Mouse (Mus musculus) CH12.LX (cell line): ENCODE measurements around the gene Prkcb. TPM values are rescaled to one million over a fixed set of nuclear protein-coding genes. Genes with fewer than 3 reads are reported as not detected.

Experiments
- DNase-seq: peaks from one replicate; pipeline ENCODE4 v3.0.0-alpha.2; 2013; ENCODE audit errors: extremely low read depth
- H3K27ac ChIP-seq: 2 replicates; pipeline ENCODE4 v1.5.1; 2012; ENCODE audit warnings: low read depth, mild to moderate bottlenecking, control low read depth, moderate library complexity; ENCODE audit not compliant: insufficient read depth
- H3K27me3 ChIP-seq: replicated peaks from 2 replicates; pipeline ENCODE3; 2012; ENCODE audit warnings: inconsistent platforms
- H3K36me3 ChIP-seq, 2 experiments: replicated peaks in 1 of 2; 2 replicates each; pipeline versions ENCODE3 to v1.6.1; 2012; ENCODE audit warnings: inconsistent platforms in 1 of 2, low read length in 1 of 2, mild to moderate bottlenecking in 1 of 2, mixed read lengths in 1 of 2, moderate library complexity in 1 of 2; ENCODE audit not compliant: control insufficient read depth in 1 of 2, insufficient read depth in 1 of 2
- H3K4me1 ChIP-seq, 2 experiments: 2 replicates each; pipeline ENCODE4 v1.6.1; 2012; ENCODE audit warnings: inconsistent platforms in 1 of 2, moderate library complexity in 1 of 2; ENCODE audit not compliant: insufficient read depth in 2 of 2, control insufficient read depth in 1 of 2
- H3K4me2 ChIP-seq: 2 replicates; pipeline ENCODE4 v1.6.1; 2012; ENCODE audit warnings: low read depth, mild to moderate bottlenecking, control low read depth; ENCODE audit not compliant: poor library complexity, insufficient read depth, severe bottlenecking
- H3K4me3 ChIP-seq, 3 experiments: fragments of 150-350 bp in 1 of 3; sonication (generic) in 1 of 3; replicated peaks in 1 of 3; 2 replicates each; pipeline versions ENCODE3 to v1.5.1; 2011 to 2012; ENCODE audit warnings: low read depth in 2 of 3, low read length in 2 of 3, mild to moderate bottlenecking in 2 of 3, moderate library complexity in 2 of 3, control low read depth in 1 of 3, improper control_type of control experiment in 1 of 3, inconsistent platforms in 1 of 3, mixed read lengths in 1 of 3; ENCODE audit not compliant: poor library complexity in 1 of 3
- H3K79me2 ChIP-seq: replicated peaks from 2 replicates; pipeline ENCODE4 v1.6.1; 2012; ENCODE audit warnings: mild to moderate bottlenecking, moderate library complexity; ENCODE audit not compliant: control insufficient read depth, poor library complexity, insufficient read depth, severe bottlenecking; ENCODE audit errors: extremely low read depth
- H3K9ac ChIP-seq: 2 replicates; pipeline ENCODE4 v1.6.1; 2012; ENCODE audit warnings: low read depth, mild to moderate bottlenecking, control low read depth, moderate library complexity; ENCODE audit not compliant: insufficient read depth
- H3K9me3 ChIP-seq: replicated peaks from 2 replicates; pipeline ENCODE3; 2012; ENCODE audit warnings: low read length, inconsistent platforms, mixed read lengths
- BHLHE40 ChIP-seq: IDR thresholded peaks from 2 replicates; pipeline ENCODE4 v1.6.1; 2011; ENCODE audit warnings: mild to moderate bottlenecking, low read depth, low read length, improper control_type of control experiment
- CHD1 ChIP-seq: IDR thresholded peaks from 2 replicates; pipeline ENCODE4 v1.6.1; 2012; ENCODE audit warnings: low read depth, low read length, improper control_type of control experiment, inconsistent platforms
- CTCF ChIP-seq, 2 experiments: IDR thresholded peaks in 1 of 2; conservative IDR thresholded peaks in 1 of 2; 2 replicates each; pipeline ENCODE4 v1.5.1; 2011 to 2012; ENCODE audit warnings: low read depth in 2 of 2, low read length in 2 of 2, improper control_type of control experiment in 1 of 2, inconsistent platforms in 1 of 2, mild to moderate bottlenecking in 1 of 2, moderate library complexity in 1 of 2
- ETS1 ChIP-seq: conservative IDR thresholded peaks from 2 replicates; pipeline ENCODE4 v1.6.1; 2012; ENCODE audit warnings: low read depth, mild to moderate bottlenecking, inconsistent platforms, low read length, improper control_type of control experiment, moderate library complexity
- GABPA ChIP-seq: IDR thresholded peaks from 2 replicates; pipeline ENCODE4 v1.6.1; 2012; ENCODE audit warnings: low read depth, low read length, improper control_type of control experiment, inconsistent platforms; ENCODE audit not compliant: insufficient replicate concordance
- HCFC1 ChIP-seq: IDR thresholded peaks from 2 replicates; pipeline ENCODE4 v1.6.1; 2012; ENCODE audit warnings: low read depth, mild to moderate bottlenecking, inconsistent platforms, low read length, improper control_type of control experiment
- JUND ChIP-seq: conservative IDR thresholded peaks from 2 replicates; pipeline ENCODE4 v1.6.1; 2011; ENCODE audit warnings: low read depth, low read length, improper control_type of control experiment
- KAT2A ChIP-seq: IDR thresholded peaks from 2 replicates; pipeline ENCODE4 v1.6.1; 2012; ENCODE audit warnings: low read length, improper control_type of control experiment, inconsistent platforms; ENCODE audit not compliant: insufficient replicate concordance
- MAFK ChIP-seq: IDR thresholded peaks from 2 replicates; pipeline ENCODE4 v1.6.1; 2011; ENCODE audit warnings: low read length, improper control_type of control experiment; ENCODE audit not compliant: insufficient replicate concordance
- MAX ChIP-seq: IDR thresholded peaks from 2 replicates; pipeline ENCODE4 v1.6.1; 2011; ENCODE audit warnings: low read length, improper control_type of control experiment
- MAZ ChIP-seq: IDR thresholded peaks from 2 replicates; pipeline ENCODE4 v1.6.1; 2012; ENCODE audit warnings: low read depth, mild to moderate bottlenecking, inconsistent platforms, low read length, improper control_type of control experiment, moderate library complexity
- MYC ChIP-seq: IDR thresholded peaks from 2 replicates; pipeline ENCODE4 v1.6.1; 2011; ENCODE audit warnings: low read depth, mild to moderate bottlenecking, improper control_type of control experiment, low read length
- POLR2A ChIP-seq: IDR thresholded peaks from 2 replicates; pipeline ENCODE4 v1.6.1; 2011; ENCODE audit warnings: low read depth, mild to moderate bottlenecking, improper control_type of control experiment, low read length
- RCOR1 ChIP-seq: conservative IDR thresholded peaks from 2 replicates; pipeline ENCODE4 v1.6.1; 2012; ENCODE audit warnings: low read depth, mild to moderate bottlenecking, inconsistent platforms, low read length, improper control_type of control experiment
- SIN3A ChIP-seq: IDR thresholded peaks from 2 replicates; pipeline ENCODE4 v1.6.1; 2012; ENCODE audit warnings: low read length, improper control_type of control experiment, inconsistent platforms
- SMC3 ChIP-seq: IDR thresholded peaks from 2 replicates; pipeline ENCODE4 v1.6.1; 2011; ENCODE audit warnings: low read depth, low read length, improper control_type of control experiment
- TCF12 ChIP-seq: IDR thresholded peaks from 2 replicates; pipeline ENCODE4 v1.6.1; 2014; ENCODE audit warnings: low read depth, mild to moderate bottlenecking, inconsistent platforms, low read length, improper control_type of control experiment
- UBTF ChIP-seq: IDR thresholded peaks from 2 replicates; pipeline ENCODE4 v1.6.1; 2012; ENCODE audit warnings: low read depth, mild to moderate bottlenecking, inconsistent platforms, low read length, improper control_type of control experiment, moderate library complexity
- USF2 ChIP-seq: conservative IDR thresholded peaks from 2 replicates; pipeline ENCODE4 v1.6.1; 2011; ENCODE audit warnings: low read depth, low read length, improper control_type of control experiment
- ZC3H11A ChIP-seq: IDR thresholded peaks from 2 replicates; pipeline ENCODE4 v1.6.1; 2012; ENCODE audit warnings: low read depth, mild to moderate bottlenecking, inconsistent platforms, low read length, improper control_type of control experiment
- ZMIZ1 ChIP-seq: IDR thresholded peaks from 2 replicates; pipeline ENCODE4 v1.6.1; 2012; ENCODE audit warnings: low read depth, mild to moderate bottlenecking, inconsistent platforms, low read length, improper control_type of control experiment
- ZNF384 ChIP-seq: IDR thresholded peaks from 2 replicates; pipeline ENCODE4 v1.6.1; 2012; ENCODE audit warnings: low read depth, low read length, improper control_type of control experiment, inconsistent platforms
- dilution Hi-C: fragments of 300-500 bp; cut with MboI; formaldehyde crosslinking; loops from 2 replicates; pipeline ENCODE4 v1.14.3; 2020; ENCODE audit warnings: low sequenced_read_pairs; ENCODE audit not compliant: extremely low pct_unique_long_range_greater_than_20kb, extremely low pct_ligation_motif_present
- in situ Hi-C: fragments of 300-500 bp; cut with MboI; formaldehyde crosslinking; loops from 3 replicates; pipeline ENCODE4 v1.14.3; 2019; ENCODE audit warnings: low sequenced_read_pairs, low pct_ligation_motif_present, low pct_unique_long_range_greater_than_20kb, mixed read lengths
- polyA plus RNA-seq: library from polyadenylated mRNA; unstranded; fragments of >175 nt; gene quantifications from 2 replicates; pipeline ENCODE4 v1.2.1, GENCODE M21; 2012; ENCODE audit warnings: low read depth; ENCODE audit not compliant: insufficient read length
- total RNA-seq, 2 experiments: library from RNA; depleted of rRNA; stranded (reverse); fragments of 300-350 nt in 1 of 2; fragments of >200 nt in 1 of 2; gene quantifications; 2 replicates each; pipeline ENCODE4 v1.2.3; 2012 to 2014

Prkcb gene
- total and polyA plus RNA-seq, 3 experiments, result 323 to 463 (median 337) TPM

DNA sequence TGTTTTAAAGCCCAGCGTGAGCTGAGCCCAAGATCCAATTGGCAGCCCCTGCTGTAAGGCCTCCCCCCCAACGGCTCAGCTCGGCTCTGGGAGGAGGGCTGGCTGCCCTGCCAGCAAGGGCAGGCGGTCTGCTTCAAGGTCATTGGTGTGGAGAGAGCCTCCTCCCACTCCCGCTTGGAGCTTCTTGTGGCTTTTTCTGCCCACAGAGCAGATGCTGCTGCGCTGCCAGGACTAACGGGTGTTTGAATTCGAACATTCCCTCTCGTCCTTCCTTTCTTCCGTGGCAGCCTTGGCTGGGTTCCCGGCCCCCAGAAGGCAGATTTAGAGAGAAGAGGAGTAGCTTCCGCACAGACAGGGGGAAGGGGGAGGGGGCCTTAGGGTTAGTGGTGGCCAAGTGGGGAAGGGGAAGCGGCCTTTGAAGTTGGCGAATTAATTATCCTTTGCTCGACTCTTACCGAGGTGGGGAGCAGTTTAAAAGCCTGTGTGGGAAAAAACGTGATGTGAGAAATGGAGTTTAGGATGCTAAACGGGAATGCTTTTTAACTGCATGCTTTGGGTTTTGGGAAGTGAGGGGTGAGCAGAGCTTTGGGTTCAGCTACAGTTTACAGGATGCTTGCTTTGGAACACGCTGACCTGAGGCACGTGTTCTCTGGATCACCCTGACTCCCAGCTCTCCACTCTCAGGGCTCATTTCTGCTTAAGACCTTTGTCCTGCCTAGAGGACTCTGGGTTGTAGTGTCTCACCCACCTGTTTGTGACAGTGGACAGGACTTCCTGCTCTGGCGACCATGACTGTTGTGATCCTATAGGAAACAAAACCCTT is 116.2 kb downstream of the Prkcb start:
- DNase-seq, result peak; percentile 57
- dilution Hi-C loops (no loop called here), in situ Hi-C loops (no loop called here)
- Histone ChIP-seq H3K9me3 (no peaks in the 10 kb centered on the region), H3K4me3 (no peak overlapping the region), H3K4me1 (peaks cover 68 to 98% of the 10 kb centered on the region in 2 experiments), H3K27me3 (no peaks in the 10 kb centered on the region), H3K4me2 (peak overlapping the region; percentile 54), H3K9ac (peak overlapping the region; percentile 43), H3K79me2 (peaks cover 83% of the 10 kb centered on the region), H3K36me3 (peaks cover 34 to 71% of the 10 kb centered on the region in 2 experiments), H3K27ac (peak overlapping the region; percentile 54)
- TF ChIP-seq SIN3A, result no peak
- 0 out of 2 replicates have a peak, but pooled peaks have one; percentile 35 for TF ChIP-seq MYC
- no peak for TF ChIP-seq RCOR1
- peak; percentile 51 for TF ChIP-seq POLR2A
- TF ChIP-seq CTCF (conservative IDR thresholded peaks at IDR 0.05 in 1 of 2, IDR thresholded peaks at IDR 0.05 in 1 of 2; ENCODE audit: low read depth in 2 of 2, low read length in 2 of 2), result no peak
- TF ChIP-seq JUND, result no peak
- peak; percentile 64; the same call in 1 of the 2 replicates for TF ChIP-seq CHD1
- no peak for TF ChIP-seq UBTF
- TF ChIP-seq MAX, result peak; percentile 57
- TF ChIP-seq ETS1, result peak; percentile 35; the same call in 1 of the 2 replicates
- no peak for TF ChIP-seq MAFK
- TF ChIP-seq USF2, result no peak
- TF ChIP-seq SMC3, result no peak
- no peak for TF ChIP-seq GABPA
- TF ChIP-seq KAT2A, result no peak
- peak; percentile 11; the same call in 1 of the 2 replicates for TF ChIP-seq BHLHE40
- no peak for TF ChIP-seq HCFC1
- peak; percentile 14; the same call in 1 of the 2 replicates for TF ChIP-seq TCF12

DNA sequence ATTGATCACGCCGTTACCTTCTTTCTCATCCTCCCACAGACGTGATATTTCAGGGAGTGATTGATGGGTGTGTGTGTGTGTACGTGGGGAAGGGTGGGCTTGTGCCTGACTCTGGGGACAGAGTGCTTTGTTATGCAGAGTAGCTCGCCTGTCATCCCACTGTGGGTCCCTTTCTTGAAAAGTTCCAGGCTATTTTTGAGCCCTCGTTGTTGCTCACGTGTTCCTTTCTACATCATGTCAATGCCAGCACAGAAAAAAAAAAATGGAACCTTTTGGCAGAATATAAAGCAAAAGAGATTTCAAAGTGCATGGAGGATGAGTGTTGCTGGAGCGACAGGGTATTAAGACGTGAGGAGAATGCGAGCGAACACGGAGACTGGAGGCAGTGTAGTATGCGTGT is 118.1 kb downstream of the Prkcb start:
- TF ChIP-seq ZNF384 (no peak), MAZ (no peak), UBTF (no peak), ZMIZ1 (no peak), CTCF (conservative IDR thresholded peaks at IDR 0.05 in 1 of 2, IDR thresholded peaks at IDR 0.05 in 1 of 2; ENCODE audit: low read depth in 2 of 2, low read length in 2 of 2) (no peak), ETS1 (no peak), KAT2A (no peak), BHLHE40 (peak; percentile 30; the same call in 1 of the 2 replicates), ZC3H11A (no peak)
- Histone ChIP-seq H3K4me3 (no peak overlapping the region), H3K9ac (no peak overlapping the region), H3K27me3 (no peaks in the 10 kb centered on the region), H3K36me3 (peaks cover 26 to 75% of the 10 kb centered on the region in 2 experiments), H3K79me2 (peaks cover 78% of the 10 kb centered on the region), H3K27ac (0 out of 2 replicates have a peak overlapping the region, but pooled peaks have one; percentile 11), H3K9me3 (no peaks in the 10 kb centered on the region), H3K4me2 (no peak overlapping the region), H3K4me1 (peaks cover 61 to 95% of the 10 kb centered on the region in 2 experiments)
- dilution Hi-C loops (no loop called here), in situ Hi-C loops (no loop called here)
- DNase-seq, result no peak
